In genomic region chr16:33400943-33401342, GRCm38 (mm10) we compare ENCODE assay signal across 14 mouse cellular contexts. TPM values are rescaled to one million over a fixed set of nuclear protein-coding genes. Genes with fewer than 3 reads are reported as not detected.
DNase-seq lines count a peak whose midpoint lies in the region; ATAC-seq and TF ChIP-seq lines count a peak whose summit lies in the region.
"Had no signal": no experiment of that assay in that cellular context is flagged by ENCODE, and none has a peak within 500 bp of the region (broad histone marks: within the 10 kb centered on the region; RNA-seq: fewer than 3 reads in every experiment).

No protein-coding gene starts in this region.

- no peak overlapping the region for H3K27ac ChIP-seq in heart, embryonic 11.5 days (ENCODE audit: low read depth, low read length)
- no peak overlapping the region for H3K27ac ChIP-seq in intestine, postnatal 0 days (ENCODE audit: low read depth, low read length)
- H3K27ac ChIP-seq in intestine, embryonic 15.5 days = no peak overlapping the region
- H3K27ac ChIP-seq in liver, embryonic 12.5 days = 0 out of 2 replicates have a peak overlapping the region, but pooled peaks have one; percentile 50
- H3K27ac ChIP-seq in kidney, embryonic 14.5 days (ENCODE audit: low read depth, low read length) = no peak overlapping the region
- H3K27ac ChIP-seq: midbrain, embryonic 15.5 days had no signal

- H3K27me3 ChIP-seq in heart, embryonic 11.5 days (ENCODE audit: control insufficient read depth, insufficient read depth, low read length) = no peaks in the 10 kb centered on the region
- H3K27me3 ChIP-seq in intestine, postnatal 0 days (replicated peaks; ENCODE audit: control insufficient read depth, insufficient read depth, low read length) = no peaks in the 10 kb centered on the region
- no peaks in the 10 kb centered on the region for H3K27me3 ChIP-seq in intestine, embryonic 15.5 days (replicated peaks)
- no peaks in the 10 kb centered on the region for H3K27me3 ChIP-seq in liver, embryonic 12.5 days (replicated peaks)
- H3K27me3 ChIP-seq in myocyte (ENCODE audit: control insufficient read depth, insufficient read depth, insufficient read length) = no peaks in the 10 kb centered on the region
- no peaks in the 10 kb centered on the region for H3K27me3 ChIP-seq in kidney, embryonic 14.5 days (ENCODE audit: control insufficient read depth, insufficient read depth, low read length)
- H3K27me3 ChIP-seq: embryonic facial prominence, embryonic 13.5 days; hindbrain, embryonic 13.5 days; midbrain, embryonic 15.5 days; Patski; stomach, embryonic 15.5 days had no signal

- DNase-seq in heart, adult 9 months (ENCODE audit: low spot score in 2 of 2) = no peak
- DNase-seq: cerebellum, adult 9-10 months had no signal

- H3K4me1 ChIP-seq in heart, embryonic 11.5 days (ENCODE audit: control insufficient read depth, insufficient read depth, low read length) = peaks cover 16% of the 10 kb centered on the region
- H3K4me1 ChIP-seq in intestine, postnatal 0 days (replicated peaks; ENCODE audit: control insufficient read depth, insufficient read depth, low read length) = peaks cover 5% of the 10 kb centered on the region; the same call in 1 of the 2 replicates
- H3K4me1 ChIP-seq in intestine, embryonic 15.5 days (replicated peaks) = peaks cover 16% of the 10 kb centered on the region
- peaks cover 66% of the 10 kb centered on the region for H3K4me1 ChIP-seq in liver, embryonic 12.5 days
- H3K4me1 ChIP-seq in kidney, embryonic 14.5 days (ENCODE audit: control insufficient read depth, insufficient read depth, low read length) = peaks cover 11% of the 10 kb centered on the region; the same call in 1 of the 2 replicates

- no peak overlapping the region for H3K9ac ChIP-seq in heart, embryonic 11.5 days (ENCODE audit: low read depth, low read length)
- no peak overlapping the region for H3K9ac ChIP-seq in intestine, postnatal 0 days (ENCODE audit: low read depth, low read length)
- H3K9ac ChIP-seq in intestine, embryonic 15.5 days = no peak overlapping the region
- no peak overlapping the region for H3K9ac ChIP-seq in liver, embryonic 12.5 days
- no peak overlapping the region for H3K9ac ChIP-seq in kidney, embryonic 14.5 days (ENCODE audit: low read depth, low read length)

- no peak for ATAC-seq in heart, embryonic 11.5 days (replicated peaks; ENCODE audit: insufficient number of reproducible peaks, low FRiP score, low TSS enrichment)
- no peak for ATAC-seq in intestine, postnatal 0 days
- no peak for ATAC-seq in intestine, embryonic 15.5 days
- peak; percentile 75 for ATAC-seq in liver, embryonic 12.5 days
- no peak for ATAC-seq in kidney, embryonic 14.5 days (ENCODE audit: low FRiP score, low TSS enrichment)

- H3K36me3 ChIP-seq in heart, embryonic 11.5 days (ENCODE audit: control insufficient read depth, insufficient read depth, low read length) = no peaks in the 10 kb centered on the region
- no peaks in the 10 kb centered on the region for H3K36me3 ChIP-seq in intestine, postnatal 0 days (ENCODE audit: control insufficient read depth, insufficient read depth)
- no peaks in the 10 kb centered on the region for H3K36me3 ChIP-seq in intestine, embryonic 15.5 days
- H3K36me3 ChIP-seq in liver, embryonic 12.5 days = peaks cover 2% of the 10 kb centered on the region; the same call in 1 of the 2 replicates
- no peaks in the 10 kb centered on the region for H3K36me3 ChIP-seq in myocyte (ENCODE audit: control insufficient read depth, insufficient read depth)
- H3K36me3 ChIP-seq in kidney, embryonic 14.5 days (ENCODE audit: control insufficient read depth, insufficient read depth, low read length) = no peaks in the 10 kb centered on the region
- H3K36me3 ChIP-seq: embryonic facial prominence, embryonic 13.5 days; hindbrain, embryonic 13.5 days; midbrain, embryonic 15.5 days; stomach, embryonic 15.5 days had no signal

- peaks cover 100% of the 10 kb centered on the region for H3K79me2 ChIP-seq in myocyte (ENCODE audit: control insufficient read depth, insufficient read depth)

- no peak overlapping the region for H3K4me3 ChIP-seq in heart, embryonic 11.5 days (ENCODE audit: low read depth, low read length)
- H3K4me3 ChIP-seq in intestine, postnatal 0 days (ENCODE audit: low read depth, low read length) = no peak overlapping the region
- H3K4me3 ChIP-seq in intestine, embryonic 15.5 days (replicated peaks) = no peak overlapping the region
- H3K4me3 ChIP-seq in liver, embryonic 12.5 days = peak overlapping the region; percentile 15; the same call in 1 of the 2 replicates
- H3K4me3 ChIP-seq in myocyte = peak overlapping the region; percentile 21
- H3K4me3 ChIP-seq in kidney, embryonic 14.5 days (ENCODE audit: low read length) = no peak overlapping the region

- peak overlapping the region; percentile 39 for H3K4me2 ChIP-seq in heart, embryonic 11.5 days
- H3K4me2 ChIP-seq in intestine, postnatal 0 days (replicated peaks; ENCODE audit: low read depth) = peak overlapping the region; percentile 72; the same call in 1 of the 2 replicates
- H3K4me2 ChIP-seq in intestine, embryonic 15.5 days (replicated peaks) = no peak overlapping the region
- peak overlapping the region; percentile 90 for H3K4me2 ChIP-seq in liver, embryonic 12.5 days
- H3K4me2 ChIP-seq in myocyte (ENCODE audit: low read depth) = peak overlapping the region; percentile 90
- no peak overlapping the region for H3K4me2 ChIP-seq in kidney, embryonic 14.5 days (replicated peaks; ENCODE audit: low read depth, low read length)

- H3ac ChIP-seq in myocyte (ENCODE audit: control insufficient read depth, insufficient read length) = no peak overlapping the region

- H3K9me3 ChIP-seq in heart, embryonic 11.5 days (replicated peaks; ENCODE audit: control insufficient read depth, low read length) = no peaks in the 10 kb centered on the region
- no peaks in the 10 kb centered on the region for H3K9me3 ChIP-seq in intestine, postnatal 0 days (ENCODE audit: control insufficient read depth)
- no peaks in the 10 kb centered on the region for H3K9me3 ChIP-seq in intestine, embryonic 15.5 days
- no peaks in the 10 kb centered on the region for H3K9me3 ChIP-seq in liver, embryonic 12.5 days (replicated peaks)
- no peaks in the 10 kb centered on the region for H3K9me3 ChIP-seq in kidney, embryonic 14.5 days (ENCODE audit: control insufficient read depth, low read length)
- H3K9me3 ChIP-seq: embryonic facial prominence, embryonic 13.5 days; forebrain, embryonic 10.5 days; hindbrain, embryonic 13.5 days; midbrain, embryonic 15.5 days; stomach, embryonic 15.5 days had no signal

- no peak for TF ChIP-seq CTCF in intestine, postnatal 0 days (IDR thresholded peaks at IDR 0.05; ENCODE audit: low read depth)

- 27% methylated on average over 4 of the region's 4 CpGs for WGBS in heart, embryonic 11.5 days (ENCODE audit: insufficient replicate concordance)
- 33% methylated on average over 4 of the region's 4 CpGs for WGBS in intestine, postnatal 0 days
- WGBS in intestine, embryonic 15.5 days = 52% methylated on average over 4 of the region's 4 CpGs
- 24% methylated on average over 4 of the region's 4 CpGs for WGBS in liver, embryonic 12.5 days (ENCODE audit: insufficient replicate concordance)
- 77% methylated on average over 4 of the region's 4 CpGs for WGBS in kidney, embryonic 14.5 days

- TF ChIP-seq POLR2A in myocyte (IDR thresholded peaks at IDR 0.05; ENCODE audit: insufficient read length, low read depth) = no peak

TF ChIP-seq in myocyte, 11 proteins besides CTCF, POLR2A, EP300 and RAD21:
- TF ChIP-seq TCF3 (IDR thresholded peaks at IDR 0.05; ENCODE audit: insufficient read length, low read depth) (no peak), E2F4 (IDR thresholded peaks at IDR 0.05; ENCODE audit: insufficient read depth) (no peak), POLR2AphosphoS2 (IDR thresholded peaks at IDR 0.05; ENCODE audit: insufficient read length, low read depth) (no peak), TCF12 (IDR thresholded peaks at IDR 0.05; ENCODE audit: insufficient read depth, poor library complexity, severe bottlenecking) (no peak), MAX (IDR thresholded peaks at IDR 0.05; ENCODE audit: low read depth) (no peak), MYOG (IDR thresholded peaks at IDR 0.05; ENCODE audit: control insufficient read depth in 1 of 3, insufficient read depth in 1 of 3, insufficient read length in 2 of 3, low read depth in 2 of 3) (no peak), USF1 (IDR thresholded peaks at IDR 0.05; ENCODE audit: low read depth) (no peak), CEBPB (IDR thresholded peaks at IDR 0.05; ENCODE audit: insufficient read depth, poor library complexity, severe bottlenecking) (no peak), SRF (IDR thresholded peaks at IDR 0.05; ENCODE audit: control insufficient read depth, insufficient read length, low read depth) (no peak), REST (IDR thresholded peaks at IDR 0.05; ENCODE audit: insufficient read depth, insufficient read length) (no peak), MYOD1 (IDR thresholded peaks at IDR 0.05; ENCODE audit: control insufficient read depth in 1 of 3, insufficient read length in 2 of 3, low read depth in 2 of 3) (no peak)
TF ChIP-seq in myocyte: peak in this region for 0.

RNA-seq across cellular contexts. Expression of gene Zfp148, which starts 20.3 kb away (rescaled TPM):
- 37.8 and 39.2 TPM in 2 replicates for polyA plus RNA-seq in heart, embryonic 11.5 days (2014; fragmentation: Nextera tagmentation; extraction: Ambion mirVana)
- polyA plus RNA-seq in intestine, postnatal 0 days (2015; fragmentation: Nextera tagmentation; extraction: Ambion mirVana) = 20.1 and 20.5 TPM in 2 replicates
- polyA plus RNA-seq in intestine, embryonic 15.5 days (2015; fragmentation: Nextera tagmentation; extraction: Ambion mirVana) = 49.3 and 55.3 TPM in 2 replicates
- polyA plus RNA-seq in liver, embryonic 12.5 days (2016; fragmentation: Nextera tagmentation; extraction: Ambion mirVana) = 22.3 and 23.6 TPM in 2 replicates
- polyA plus RNA-seq in myocyte (2012; fragmentation: generic; extraction: Trizol) = 7.9 TPM
- 42.2 and 59.3 TPM in 2 replicates for polyA plus RNA-seq in kidney, embryonic 14.5 days (2014; fragmentation: Nextera tagmentation; extraction: Ambion mirVana)

Comparison
In these comparisons a context has a peak if more than half of its experiments do, and no peak if none do; other contexts are left out.
1. H3K4me2 ChIP-seq: peak in heart, embryonic 11.5 days (single experiment), intestine, postnatal 0 days (single experiment), liver, embryonic 12.5 days (single experiment) and myocyte (single experiment); none in intestine, embryonic 15.5 days (single experiment) and kidney, embryonic 14.5 days (single experiment).
2. H3K4me3 ChIP-seq: peak in liver, embryonic 12.5 days (single experiment) and myocyte (single experiment); none in heart, embryonic 11.5 days (single experiment), intestine, postnatal 0 days (single experiment), intestine, embryonic 15.5 days (single experiment) and kidney, embryonic 14.5 days (single experiment).